Mouse (Mus musculus) MEL (cell line): ENCODE results near the gene Gm49383. TPM values are rescaled to one million over a fixed set of nuclear protein-coding genes. Genes with fewer than 3 reads are reported as not detected.

Experiments used
- DNase-seq: peaks from one replicate; pipeline ENCODE4 v3.0.0; 2011; ENCODE audit warnings: low read depth, low spot score
- H3K27ac ChIP-seq: 2 replicates; pipeline ENCODE4 v1.5.1; 2012; ENCODE audit warnings: low read depth, mild to moderate bottlenecking, control low read depth, low read length, moderate library complexity; ENCODE audit not compliant: control insufficient read depth
- H3K27me3 ChIP-seq, 2 experiments: fragments of 150-350 bp in 1 of 2; sonication (generic) in 1 of 2; 2 replicates each; pipeline ENCODE4 v1.6.1; 2012; ENCODE audit warnings: low read length in 2 of 2, mild to moderate bottlenecking in 2 of 2, improper control_type of control experiment in 1 of 2, moderate library complexity in 1 of 2; ENCODE audit not compliant: insufficient read depth in 2 of 2, control insufficient read depth in 1 of 2
- H3K36me3 ChIP-seq, 2 experiments: 2 replicates each; pipeline ENCODE4 v1.6.1; 2012 to 2014; ENCODE audit warnings: low read length in 2 of 2, improper control_type of control experiment in 1 of 2, inconsistent platforms in 1 of 2, mild to moderate bottlenecking in 1 of 2; ENCODE audit not compliant: insufficient read depth in 2 of 2, control insufficient read depth in 1 of 2
- H3K4me1 ChIP-seq, 2 experiments: fragments of 150-350 bp in 1 of 2; sonication (generic) in 1 of 2; 2 replicates each; pipeline ENCODE4 v1.6.1; 2012; ENCODE audit warnings: low read length in 2 of 2, improper control_type of control experiment in 1 of 2, mild to moderate bottlenecking in 1 of 2; ENCODE audit not compliant: insufficient read depth in 2 of 2, control insufficient read depth in 1 of 2
- H3K4me3 ChIP-seq, 2 experiments: fragments of 150-350 bp in 1 of 2; sonication (generic) in 1 of 2; 2 replicates each; pipeline ENCODE4 v1.5.1; 2012; ENCODE audit warnings: low read depth in 2 of 2, low read length in 2 of 2, mild to moderate bottlenecking in 2 of 2, moderate library complexity in 2 of 2, control low read depth in 1 of 2, improper control_type of control experiment in 1 of 2; ENCODE audit not compliant: control insufficient read depth in 1 of 2, insufficient read depth in 1 of 2
- H3K79me2 ChIP-seq: 2 replicates; pipeline ENCODE4 v1.6.1; 2012; ENCODE audit warnings: mild to moderate bottlenecking, low read length, moderate library complexity; ENCODE audit not compliant: control insufficient read depth, poor library complexity, insufficient read depth
- H3K9ac ChIP-seq: 2 replicates; pipeline ENCODE4 v1.6.1; 2012; ENCODE audit warnings: low read depth, mild to moderate bottlenecking, control low read depth, low read length, moderate library complexity; ENCODE audit not compliant: control insufficient read depth, poor library complexity, severe bottlenecking
- H3K9me3 ChIP-seq: fragments of 150-350 bp; sonication (generic); replicated peaks from 2 replicates; pipeline ENCODE4 v1.6.1; 2012; ENCODE audit warnings: mild to moderate bottlenecking, low read length, improper control_type of control experiment, moderate library complexity; ENCODE audit not compliant: insufficient read depth
- BHLHE40 ChIP-seq: IDR thresholded peaks from 2 replicates; pipeline ENCODE4 v1.6.1; 2012; ENCODE audit warnings: low read depth, mild to moderate bottlenecking, inconsistent platforms, low read length, improper control_type of control experiment, borderline replicate concordance
- CHD1 ChIP-seq: IDR thresholded peaks from 2 replicates; pipeline ENCODE4 v1.6.1; 2012; ENCODE audit warnings: low read depth, mild to moderate bottlenecking, inconsistent platforms, low read length, improper control_type of control experiment
- CHD2 ChIP-seq: IDR thresholded peaks from 2 replicates; pipeline ENCODE4 v1.6.1; 2011; ENCODE audit warnings: low read length, improper control_type of control experiment
- ELF1 ChIP-seq: IDR thresholded peaks from 2 replicates; pipeline ENCODE4 v1.6.1; 2014; ENCODE audit warnings: low read depth, mild to moderate bottlenecking, inconsistent platforms, low read length, improper control_type of control experiment, moderate library complexity
- EP300 ChIP-seq, 2 experiments: IDR thresholded peaks; 2 replicates each; pipeline ENCODE4 v1.6.1; 2011; ENCODE audit warnings: improper control_type of control experiment in 2 of 2, low read length in 2 of 2, low read depth in 1 of 2, mild to moderate bottlenecking in 1 of 2
- GABPA ChIP-seq: IDR thresholded peaks from 2 replicates; pipeline ENCODE4 v1.6.1; 2012; ENCODE audit warnings: low read depth, mild to moderate bottlenecking, inconsistent platforms, low read length, improper control_type of control experiment, moderate library complexity
- GATA1 ChIP-seq: IDR thresholded peaks from 2 replicates; pipeline ENCODE4 v1.6.1; 2011; ENCODE audit warnings: low read depth, low read length, improper control_type of control experiment
- HCFC1 ChIP-seq: IDR thresholded peaks from 2 replicates; pipeline ENCODE4 v1.6.1; 2012; ENCODE audit warnings: low read depth, mild to moderate bottlenecking, inconsistent platforms, low read length, improper control_type of control experiment, moderate library complexity
- JUND ChIP-seq: IDR thresholded peaks from 2 replicates; pipeline ENCODE4 v1.6.1; 2011; ENCODE audit warnings: low read depth, mild to moderate bottlenecking, improper control_type of control experiment, low read length
- KAT2A ChIP-seq: conservative IDR thresholded peaks from 2 replicates; pipeline ENCODE4 v1.6.1; 2012; ENCODE audit warnings: low read depth, low read length, improper control_type of control experiment, inconsistent platforms
- MAFK ChIP-seq: IDR thresholded peaks from 2 replicates; pipeline ENCODE4 v1.6.1; 2011; ENCODE audit warnings: low read depth, mild to moderate bottlenecking, low read length, improper control_type of control experiment, borderline replicate concordance
- MAX ChIP-seq: IDR thresholded peaks from 2 replicates; pipeline ENCODE4 v1.6.1; 2011; ENCODE audit warnings: low read length, improper control_type of control experiment
- MAZ ChIP-seq: IDR thresholded peaks from 2 replicates; pipeline ENCODE4 v1.6.1; 2012; ENCODE audit warnings: low read depth, mild to moderate bottlenecking, inconsistent platforms, low read length, improper control_type of control experiment
- MXI1 ChIP-seq: IDR thresholded peaks from 2 replicates; pipeline ENCODE4 v1.6.1; 2011; ENCODE audit warnings: mild to moderate bottlenecking, low read depth, low read length, improper control_type of control experiment
- MYC ChIP-seq: IDR thresholded peaks from 2 replicates; pipeline ENCODE4 v1.6.1; 2011; ENCODE audit warnings: low read depth, mild to moderate bottlenecking, low read length, improper control_type of control experiment, moderate library complexity
- NELFE ChIP-seq: IDR thresholded peaks from 2 replicates; pipeline ENCODE4 v1.6.1; 2011; ENCODE audit warnings: low read depth, low read length, improper control_type of control experiment
- NRF1 ChIP-seq: IDR thresholded peaks from 2 replicates; pipeline ENCODE4 v1.6.1; 2014; ENCODE audit warnings: low read depth, mild to moderate bottlenecking, inconsistent platforms, low read length, improper control_type of control experiment, moderate library complexity; ENCODE audit not compliant: poor library complexity, insufficient read depth, severe bottlenecking
- POLR2A ChIP-seq, 2 experiments: IDR thresholded peaks; 2 replicates each; pipeline ENCODE4 v1.6.1; 2011 to 2012; ENCODE audit warnings: low read length in 2 of 2, mild to moderate bottlenecking in 2 of 2, control low read depth in 1 of 2, improper control_type of control experiment in 1 of 2, low read depth in 1 of 2, moderate library complexity in 1 of 2; ENCODE audit not compliant: control insufficient read depth in 1 of 2, insufficient read depth in 1 of 2, poor library complexity in 1 of 2
- RAD21 ChIP-seq: IDR thresholded peaks from 2 replicates; pipeline ENCODE4 v1.6.1; 2011; ENCODE audit warnings: mild to moderate bottlenecking, low read depth, low read length, improper control_type of control experiment
- SIN3A ChIP-seq: IDR thresholded peaks from 2 replicates; pipeline ENCODE4 v1.6.1; 2012; ENCODE audit warnings: low read length, improper control_type of control experiment, inconsistent platforms
- TAL1 ChIP-seq: IDR thresholded peaks from 2 replicates; pipeline ENCODE4 v1.6.1; 2012; ENCODE audit warnings: mild to moderate bottlenecking, inconsistent platforms, low read length, moderate library complexity, mixed read lengths
- TBP ChIP-seq: IDR thresholded peaks from 2 replicates; pipeline ENCODE4 v1.8.0; 2011; ENCODE audit warnings: low read depth, low read length, improper control_type of control experiment
- TCF12 ChIP-seq: IDR thresholded peaks from 2 replicates; pipeline ENCODE4 v1.6.1; 2014; ENCODE audit warnings: low read depth, mild to moderate bottlenecking, inconsistent platforms, low read length, improper control_type of control experiment, moderate library complexity
- USF1 ChIP-seq: IDR thresholded peaks from 2 replicates; pipeline ENCODE4 v1.6.1; 2014; ENCODE audit warnings: low read depth, mild to moderate bottlenecking, inconsistent platforms, low read length, improper control_type of control experiment, moderate library complexity
- ZC3H11A ChIP-seq: IDR thresholded peaks from 2 replicates; pipeline ENCODE4 v1.6.1; 2012; ENCODE audit warnings: low read depth, mild to moderate bottlenecking, inconsistent platforms, low read length, improper control_type of control experiment
- ZKSCAN1 ChIP-seq: IDR thresholded peaks from 2 replicates; pipeline ENCODE4 v1.6.1; 2012; ENCODE audit warnings: low read depth, mild to moderate bottlenecking, inconsistent platforms, low read length, improper control_type of control experiment, moderate library complexity
- ZMIZ1 ChIP-seq: IDR thresholded peaks from 2 replicates; pipeline ENCODE4 v1.6.1; 2012; ENCODE audit warnings: low read depth, mild to moderate bottlenecking, inconsistent platforms, low read length, improper control_type of control experiment, moderate library complexity
- ZNF384 ChIP-seq: IDR thresholded peaks from 2 replicates; pipeline ENCODE4 v1.6.1; 2012; ENCODE audit warnings: low read depth, mild to moderate bottlenecking, inconsistent platforms, low read length, improper control_type of control experiment
- polyA plus RNA-seq, 2 experiments: library from polyadenylated mRNA; stranded (reverse) in 1 of 2; unstranded in 1 of 2; fragments of >175 nt in 1 of 2; fragments of >200 nt in 1 of 2; gene quantifications; 2 replicates each; pipeline versions ENCODE4 v1.2.1 to v1.2.4; 2012; ENCODE audit warnings: low replicate concordance in 2 of 2, low read depth in 1 of 2; ENCODE audit not compliant: insufficient read length in 2 of 2, insufficient read depth in 1 of 2, missing spikeins in 1 of 2
- total RNA-seq: library from RNA; depleted of rRNA; stranded (reverse); fragments of 300-350 nt; gene quantifications from 2 replicates; pipeline ENCODE4 v1.2.3, GENCODE M21; 2012

The Gm49383 gene
- total and polyA plus RNA-seq, 3 experiments = 27.5 to 28.8 TPM; not detected in 1

DNA sequence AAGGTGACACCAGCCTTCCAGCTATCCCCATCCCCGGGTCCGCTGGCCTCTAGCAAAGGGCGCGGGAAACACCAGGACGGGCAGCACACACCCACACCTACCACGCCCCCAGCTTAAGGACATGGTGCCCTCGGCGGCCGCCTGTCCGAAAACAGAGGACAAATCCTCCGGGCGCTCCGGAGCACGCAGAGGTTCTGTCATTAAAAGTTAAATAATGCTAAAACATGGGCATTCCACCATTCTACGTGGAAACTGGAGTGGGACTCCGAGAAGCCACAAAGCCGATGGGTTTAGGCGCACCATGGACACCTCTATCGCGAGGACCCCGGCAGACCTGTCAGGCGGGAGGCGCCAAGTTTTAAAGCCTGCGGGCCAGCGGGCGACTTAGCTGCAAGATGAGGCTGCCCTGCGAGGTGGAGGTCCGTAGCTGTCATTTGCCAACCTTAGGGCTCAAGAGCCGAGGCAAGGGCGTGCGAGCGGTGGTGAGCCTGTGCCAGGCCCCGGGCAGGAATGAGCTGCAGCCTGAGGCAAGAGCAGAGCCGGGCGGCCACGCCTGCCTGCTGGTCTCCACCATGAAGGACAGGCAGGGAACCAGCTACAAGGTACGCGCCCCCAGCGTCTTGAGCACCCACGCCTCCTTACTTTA lies 28.3 kb downstream of the Gm49383 start, which contains the start of gene Lrr1 (continued):
- TF ChIP-seq EP300 (IDR thresholded peaks at IDR 0.05; ENCODE audit: low read depth in 1 of 2, low read length in 2 of 2) (no peak), GATA1 (no peak), MYC (no peak)
- TF ChIP-seq, all 39 proteins: peak for 8

DNA sequence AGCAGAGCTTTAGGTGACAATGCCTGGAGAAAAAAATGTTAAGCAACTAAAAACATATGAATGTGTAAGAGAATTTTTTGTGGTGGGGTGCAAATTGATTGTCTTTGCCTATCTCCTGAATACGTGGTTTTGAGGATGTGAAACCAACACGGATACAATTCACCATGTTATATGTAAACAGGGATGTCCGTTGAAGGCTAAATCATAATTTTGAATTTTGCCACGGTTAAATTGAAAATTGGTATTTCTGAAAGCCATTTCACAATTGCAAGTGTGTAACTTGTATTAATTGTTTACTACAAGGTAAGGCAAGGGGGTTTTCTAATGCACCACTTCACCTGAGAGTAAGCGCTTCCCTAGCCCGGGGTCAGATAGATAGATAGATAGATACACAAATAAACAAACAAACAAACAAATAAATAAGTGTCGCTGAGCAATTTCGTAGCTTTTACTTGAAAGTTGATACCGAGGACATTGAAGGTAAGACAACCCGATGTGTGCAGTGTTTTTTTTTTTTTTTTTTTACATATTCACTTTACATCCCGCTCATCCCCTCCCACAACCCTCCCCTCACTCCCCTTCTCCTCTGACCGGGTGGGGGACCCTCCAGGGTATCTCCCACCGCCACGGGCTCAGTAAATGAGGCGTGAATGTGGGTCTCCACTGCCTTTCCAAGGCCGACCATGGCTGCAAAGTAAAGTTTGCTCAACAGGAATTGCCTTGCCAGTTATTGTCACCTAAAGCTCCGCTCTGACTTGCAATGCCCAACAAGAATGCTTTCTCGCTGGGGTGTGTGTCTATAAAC lies 29.0 kb downstream of the Gm49383 start:
- Histone ChIP-seq H3K79me2 (peaks cover 11% of the 10 kb centered on the region), H3K9me3 (no peaks in the 10 kb centered on the region), H3K27ac (peak overlapping the region; percentile 51; the same call in 1 of the 2 replicates), H3K36me3 (peaks cover 0 to 28% of the 10 kb centered on the region in 2 experiments; a peak in 3 of 4 replicates), H3K9ac (peak overlapping the region; percentile 84), H3K4me1 (peaks cover 2 to 18% of the 10 kb centered on the region in 2 experiments; a peak in 3 of 4 replicates), H3K4me3 (peak overlapping the region; percentile 70 to 78), H3K27me3 (no peaks in the 10 kb centered on the region)
- peak; percentile 43 for DNase-seq
- no peak; a peak in 1 of 4 replicates for TF ChIP-seq POLR2A (IDR thresholded peaks at IDR 0.05; ENCODE audit: control insufficient read depth in 1 of 2, insufficient read depth in 1 of 2, low read depth in 1 of 2, low read length in 2 of 2, poor library complexity in 1 of 2)
- TF ChIP-seq USF1 = no peak
- no peak for TF ChIP-seq ELF1
- TF ChIP-seq ZC3H11A = no peak
- TF ChIP-seq JUND = no peak
- TF ChIP-seq GABPA = no peak
- no peak for TF ChIP-seq MAFK
- no peak for TF ChIP-seq EP300 (IDR thresholded peaks at IDR 0.05; ENCODE audit: low read depth in 1 of 2, low read length in 2 of 2)
- peak; percentile 38; the same call in 1 of the 2 replicates for TF ChIP-seq NELFE
- TF ChIP-seq MXI1 = no peak
- TF ChIP-seq TAL1 = no peak
- TF ChIP-seq NRF1 = no peak
- no peak for TF ChIP-seq BHLHE40
- TF ChIP-seq SIN3A = no peak
- TF ChIP-seq ZKSCAN1 = no peak
- no peak for TF ChIP-seq GATA1
- TF ChIP-seq HCFC1 = no peak
- 0 out of 2 replicates have a peak, but pooled peaks have one; percentile 28 for TF ChIP-seq ZMIZ1
- TF ChIP-seq RAD21 = no peak
- TF ChIP-seq CHD2 = no peak
- no peak for TF ChIP-seq MAZ
- TF ChIP-seq MYC = no peak
- 0 out of 2 replicates have a peak, but pooled peaks have one; percentile 72 for TF ChIP-seq CHD1
- TF ChIP-seq MAX = no peak
- TF ChIP-seq TBP = no peak
- TF ChIP-seq ZNF384 = peak; percentile 85
- no peak for TF ChIP-seq TCF12
- TF ChIP-seq KAT2A = no peak
